Mouse (Mus musculus): ENCODE data around the gene Dab2ip. TPM values are rescaled to one million over a fixed set of nuclear protein-coding genes. Genes with fewer than 3 reads are reported as not detected.

Dab2ip gene
- total and polyA plus RNA-seq, 3 experiments: 4.9 to 15.6 (median 7.8) TPM

DNA sequence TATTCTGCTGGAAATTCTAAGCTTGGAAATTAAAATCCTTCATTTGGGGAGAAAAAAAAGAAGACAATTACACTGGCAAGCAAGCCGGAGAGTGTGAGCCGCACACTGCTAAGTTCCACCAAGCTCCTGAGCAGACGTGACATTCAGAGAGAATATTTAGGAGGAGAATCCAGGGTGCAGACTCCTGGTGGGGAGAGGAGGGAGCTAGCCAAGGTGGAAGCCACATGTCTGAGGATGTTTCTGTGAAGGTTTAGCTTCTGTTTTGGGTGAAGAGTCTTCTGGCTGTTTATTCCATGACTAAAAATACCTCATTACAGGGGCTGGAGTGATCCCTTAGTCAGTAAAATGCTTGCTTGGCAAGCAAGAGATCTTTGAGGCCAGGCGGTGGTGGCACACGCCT lies 221.2 kb downstream of the Dab2ip start:
- H3K4me3 ChIP-seq (replicated peaks in 1 of 3; ENCODE audit: low read depth in 2 of 3, low read length in 2 of 3, poor library complexity in 1 of 3): no peak overlapping the region
- DNase-seq (ENCODE audit: extremely low read depth): no peak
- in situ Hi-C loops (cut with MboI; ENCODE audit: low pct_ligation_motif_present, low pct_unique_long_range_greater_than_20kb, low sequenced_read_pairs) (no loop called here), dilution Hi-C loops (cut with MboI; ENCODE audit: extremely low pct_ligation_motif_present, extremely low pct_unique_long_range_greater_than_20kb, low sequenced_read_pairs) (no loop called here)
- H3K27ac ChIP-seq (ENCODE audit: insufficient read depth, low read depth): no peak overlapping the region
- TF ChIP-seq USF2 (conservative IDR thresholded peaks at IDR 0.05; ENCODE audit: low read depth, low read length) (no peak), POLR2A (IDR thresholded peaks at IDR 0.05; ENCODE audit: low read depth, low read length) (no peak), MEF2A (IDR thresholded peaks at IDR 0.05; ENCODE audit: borderline replicate concordance, low read depth, low read length) (no peak), ZKSCAN1 (IDR thresholded peaks at IDR 0.05; ENCODE audit: borderline replicate concordance, low read depth, low read length) (no peak), E2F4 (IDR thresholded peaks at IDR 0.05; ENCODE audit: insufficient replicate concordance, low read depth, low read length) (no peak), NELFE (IDR thresholded peaks at IDR 0.05; ENCODE audit: low read depth, low read length) (no peak), MAZ (IDR thresholded peaks at IDR 0.05; ENCODE audit: low read depth, low read length) (no peak), CHD1 (IDR thresholded peaks at IDR 0.05; ENCODE audit: low read depth, low read length) (no peak), HCFC1 (IDR thresholded peaks at IDR 0.05; ENCODE audit: low read depth, low read length) (no peak)
- peaks cover 0 to 7% of the 10 kb centered on the region in 2 experiments; a peak in 1 of 4 replicates for H3K4me1 ChIP-seq (ENCODE audit: control insufficient read depth in 1 of 2, insufficient read depth in 2 of 2)
- H3K9me3 ChIP-seq (replicated peaks; ENCODE audit: low read length): no peaks in the 10 kb centered on the region
- no peak overlapping the region for H3K4me2 ChIP-seq (ENCODE audit: insufficient read depth, low read depth, poor library complexity, severe bottlenecking)
- H3K9ac ChIP-seq (ENCODE audit: insufficient read depth, low read depth): no peak overlapping the region
- H3K27me3 ChIP-seq (replicated peaks): no peaks in the 10 kb centered on the region
- no peaks in the 10 kb centered on the region for H3K79me2 ChIP-seq (replicated peaks; ENCODE audit: control insufficient read depth, extremely low read depth, insufficient read depth, poor library complexity, severe bottlenecking)
- H3K36me3 ChIP-seq (replicated peaks in 1 of 2; ENCODE audit: control insufficient read depth in 1 of 2, insufficient read depth in 1 of 2, low read length in 1 of 2): no peaks in the 10 kb centered on the region

Other genes with a start within 250 kb of the Dab2ip start
- 3.3 and 6.3 TPM in 2 replicates for gene Stom, start 221.3 kb upstream of the Dab2ip start, total RNA-seq (2012; rRNA removed)
- gene Stom, start 221.3 kb upstream of the Dab2ip start, total RNA-seq (2014; rRNA removed): 4.9 and 5.8 TPM in 2 replicates
- gene Stom, start 221.3 kb upstream of the Dab2ip start, polyA plus RNA-seq (2012; ENCODE audit: insufficient read length, low read depth): 4.3 and 4.5 TPM in 2 replicates
- not detected in 2 replicates for gene 4930568D16Rik, start 190.5 kb upstream of the Dab2ip start, total RNA-seq (2012; rRNA removed)
- not detected in 2 replicates for gene 4930568D16Rik, start 190.5 kb upstream of the Dab2ip start, total RNA-seq (2014; rRNA removed)
- not detected in 2 replicates for gene 4930568D16Rik, start 190.5 kb upstream of the Dab2ip start, polyA plus RNA-seq (2012; ENCODE audit: insufficient read length, low read depth)
- not detected in 2 replicates for gene 4930402F06Rik, start 161.1 kb upstream of the Dab2ip start, total RNA-seq (2012; rRNA removed)
- gene 4930402F06Rik, start 161.1 kb upstream of the Dab2ip start, total RNA-seq (2014; rRNA removed): not detected in 2 replicates
- not detected in 2 replicates for gene 4930402F06Rik, start 161.1 kb upstream of the Dab2ip start, polyA plus RNA-seq (2012; ENCODE audit: insufficient read length, low read depth)
- gene Ggta1, start 95.0 kb upstream of the Dab2ip start, total RNA-seq (2012; rRNA removed): 55.8 and 67.2 TPM in 2 replicates
- 46.9 and 52.0 TPM in 2 replicates for gene Ggta1, start 95.0 kb upstream of the Dab2ip start, total RNA-seq (2014; rRNA removed)
- 38.4 and 40.5 TPM in 2 replicates for gene Ggta1, start 95.0 kb upstream of the Dab2ip start, polyA plus RNA-seq (2012; ENCODE audit: insufficient read length, low read depth)